Mouse (Mus musculus): ENCODE measurements around the gene Tmem161a. TPM values are rescaled to one million over a fixed set of nuclear protein-coding genes. Genes with fewer than 3 reads are reported as not detected.

Gene Tmem161a
- polyA plus RNA-seq, 2 experiments = 15.6 to 38.0 TPM

- no peaks in the 10 kb centered on the region for H3K9me3 ChIP-seq (ENCODE audit: control insufficient read depth, low read length)
- peaks cover 8 to 14% of the 10 kb centered on the region in 2 experiments for H3K4me1 ChIP-seq (replicated peaks; ENCODE audit: control insufficient read depth in 2 of 2, insufficient read depth in 2 of 2, low read length in 1 of 2)
- H3K9ac ChIP-seq (replicated peaks) = no peak overlapping the region
- H3K36me3 ChIP-seq (replicated peaks; ENCODE audit: control insufficient read depth, insufficient read depth, low read depth) = no peaks in the 10 kb centered on the region
- no peak overlapping the region for H3K4me3 ChIP-seq (ENCODE audit: insufficient read depth in 1 of 2, low read depth in 2 of 2, low read length in 2 of 2)
- whole genome bisulfite sequencing (ENCODE audit: insufficient replicate concordance) = 72% methylated on average over 1 of the region's 1 CpGs
- no peaks in the 10 kb centered on the region for H3K27me3 ChIP-seq (ENCODE audit: control insufficient read depth, insufficient read depth, low read length)
- no peak overlapping the region for H3K27ac ChIP-seq
- no peak overlapping the region for H3K4me2 ChIP-seq (ENCODE audit: low read depth)
- ATAC-seq (ENCODE audit: insufficient read depth) = no peak
- TF ChIP-seq EP300 (IDR thresholded peaks at IDR 0.05; ENCODE audit: low read depth) (no peak), CTCF (IDR thresholded peaks at IDR 0.05; ENCODE audit: low read depth) (no peak)
- no peak for DNase-seq (ENCODE audit: low read depth in 3 of 3, low spot score in 3 of 3)
Measured at GRCm38 (mm10) chr8:70216566-70216965, 44.4 kb downstream of the Tmem161a start.

GRCm38 (mm10) chr8:70217441-70217840 lies 45.3 kb downstream of the Tmem161a start:
- no peaks in the 10 kb centered on the region for H3K36me3 ChIP-seq (replicated peaks; ENCODE audit: control insufficient read depth, insufficient read depth, low read depth)
- H3K4me1 ChIP-seq (replicated peaks; ENCODE audit: control insufficient read depth in 2 of 2, insufficient read depth in 2 of 2, low read length in 1 of 2) = peaks cover 8 to 14% of the 10 kb centered on the region in 2 experiments
- H3K27me3 ChIP-seq (ENCODE audit: control insufficient read depth, insufficient read depth, low read length) = no peaks in the 10 kb centered on the region
- H3K9me3 ChIP-seq (ENCODE audit: control insufficient read depth, low read length) = no peaks in the 10 kb centered on the region
- H3K4me2 ChIP-seq (ENCODE audit: low read depth) = no peak overlapping the region
- TF ChIP-seq CTCF (IDR thresholded peaks at IDR 0.05; ENCODE audit: low read depth) (no peak), EP300 (IDR thresholded peaks at IDR 0.05; ENCODE audit: low read depth) (no peak)
- H3K27ac ChIP-seq = no peak overlapping the region
- DNase-seq (ENCODE audit: low read depth in 3 of 3, low spot score in 3 of 3) (no peak), ATAC-seq (ENCODE audit: insufficient read depth) (no peak)
- no peak overlapping the region for H3K4me3 ChIP-seq (ENCODE audit: insufficient read depth in 1 of 2, low read depth in 2 of 2, low read length in 2 of 2)
- H3K9ac ChIP-seq (replicated peaks) = no peak overlapping the region

- 56% methylated on average over 5 of the region's 5 CpGs for WGBS (ENCODE audit: insufficient replicate concordance)
- Histone ChIP-seq H3K4me3 (ENCODE audit: insufficient read depth in 1 of 2, low read depth in 2 of 2, low read length in 2 of 2) (no peak overlapping the region), H3K4me1 (replicated peaks; ENCODE audit: control insufficient read depth in 2 of 2, insufficient read depth in 2 of 2, low read length in 1 of 2) (peaks cover 0 to 9% of the 10 kb centered on the region in 2 experiments; a peak in 1 of 4 replicates), H3K4me2 (ENCODE audit: low read depth) (no peak overlapping the region), H3K27ac (no peak overlapping the region), H3K36me3 (replicated peaks; ENCODE audit: control insufficient read depth, insufficient read depth, low read depth) (no peaks in the 10 kb centered on the region), H3K9ac (replicated peaks) (no peak overlapping the region), H3K27me3 (ENCODE audit: control insufficient read depth, insufficient read depth, low read length) (no peaks in the 10 kb centered on the region), H3K9me3 (ENCODE audit: control insufficient read depth, low read length) (no peaks in the 10 kb centered on the region)
- ATAC-seq (ENCODE audit: insufficient read depth) = 0 out of 2 replicates have a peak, but pooled peaks have one; percentile 36
- no peak for TF ChIP-seq CTCF (IDR thresholded peaks at IDR 0.05; ENCODE audit: low read depth)
- TF ChIP-seq EP300 (IDR thresholded peaks at IDR 0.05; ENCODE audit: low read depth) = no peak
- DNase-seq (ENCODE audit: low read depth in 3 of 3, low spot score in 3 of 3) = no peak
Measured at GRCm38 (mm10) chr8:70219107-70219684, 47.0 kb downstream of the Tmem161a start.

- no peaks in the 10 kb centered on the region; the same call in 1 of the 2 replicates for H3K36me3 ChIP-seq (replicated peaks; ENCODE audit: control insufficient read depth, insufficient read depth, low read depth)
- no peak overlapping the region for H3K27ac ChIP-seq
- WGBS (ENCODE audit: insufficient replicate concordance) = 69% methylated on average over 8 of the region's 8 CpGs
- no peak for DNase-seq (ENCODE audit: low read depth in 3 of 3, low spot score in 3 of 3)
- peaks cover 0 to 9% of the 10 kb centered on the region in 2 experiments; a peak in 1 of 4 replicates for H3K4me1 ChIP-seq (replicated peaks; ENCODE audit: control insufficient read depth in 2 of 2, insufficient read depth in 2 of 2, low read length in 1 of 2)
- no peak for ATAC-seq (ENCODE audit: insufficient read depth)
- H3K4me2 ChIP-seq (ENCODE audit: low read depth) = no peak overlapping the region
- H3K9me3 ChIP-seq (ENCODE audit: control insufficient read depth, low read length) = no peaks in the 10 kb centered on the region
- no peaks in the 10 kb centered on the region for H3K27me3 ChIP-seq (ENCODE audit: control insufficient read depth, insufficient read depth, low read length)
- H3K4me3 ChIP-seq (ENCODE audit: insufficient read depth in 1 of 2, low read depth in 2 of 2, low read length in 2 of 2) = no peak overlapping the region
- TF ChIP-seq CTCF (IDR thresholded peaks at IDR 0.05; ENCODE audit: low read depth) (no peak), EP300 (IDR thresholded peaks at IDR 0.05; ENCODE audit: low read depth) (no peak)
- no peak overlapping the region for H3K9ac ChIP-seq (replicated peaks)
Measured at GRCm38 (mm10) chr8:70220236-70220840, 48.2 kb downstream of the Tmem161a start.

- ATAC-seq (ENCODE audit: insufficient read depth) (no peak), DNase-seq (ENCODE audit: low read depth in 3 of 3, low spot score in 3 of 3) (no peak)
- Histone ChIP-seq H3K4me1 (replicated peaks; ENCODE audit: control insufficient read depth in 2 of 2, insufficient read depth in 2 of 2, low read length in 1 of 2) (peaks cover 0 to 9% of the 10 kb centered on the region in 2 experiments; a peak in 1 of 4 replicates), H3K4me3 (ENCODE audit: insufficient read depth in 1 of 2, low read depth in 2 of 2, low read length in 2 of 2) (no peak overlapping the region), H3K36me3 (replicated peaks; ENCODE audit: control insufficient read depth, insufficient read depth, low read depth) (no peaks in the 10 kb centered on the region; the same call in 1 of the 2 replicates), H3K4me2 (ENCODE audit: low read depth) (no peak overlapping the region), H3K9me3 (ENCODE audit: control insufficient read depth, low read length) (no peaks in the 10 kb centered on the region), H3K27me3 (ENCODE audit: control insufficient read depth, insufficient read depth, low read length) (no peaks in the 10 kb centered on the region), H3K9ac (replicated peaks) (no peak overlapping the region), H3K27ac (no peak overlapping the region)
- no peak for TF ChIP-seq CTCF (IDR thresholded peaks at IDR 0.05; ENCODE audit: low read depth)
- TF ChIP-seq EP300 (IDR thresholded peaks at IDR 0.05; ENCODE audit: low read depth) = no peak
- 83% methylated on average over 3 of the region's 3 CpGs for WGBS (ENCODE audit: insufficient replicate concordance)
Measured at GRCm38 (mm10) chr8:70220911-70221310, 48.8 kb downstream of the Tmem161a start.
